Mouse (Mus musculus) intestine, embryonic 14.5 days (tissue): ENCODE measurements around the gene Synj2. TPM values are rescaled to one million over a fixed set of nuclear protein-coding genes. Genes with fewer than 3 reads are reported as not detected.

Experiments
- ATAC-seq: fragments of 200-750 bp; cut with Nextera tagmentation; replicated peaks from 2 replicates; pipeline ENCODE4 v1.8.0; 2017; ENCODE audit warnings: low read depth, moderate number of reproducible peaks, moderate TSS enrichment, moderate library complexity; ENCODE audit not compliant: low FRiP score, low TSS enrichment
- DNase-seq: peaks from one replicate; pipeline ENCODE4 v3.0.0-alpha.2; 2018; ENCODE audit warnings: low spot score
- H3K27ac ChIP-seq: fragments of 300-500 bp; sonication (generic); 2 replicates; pipeline ENCODE4 v1.5.1; 2014; ENCODE audit warnings: low read depth, mild to moderate bottlenecking, control low read depth
- H3K27me3 ChIP-seq: fragments of 300-500 bp; sonication (generic); replicated peaks from 2 replicates; pipeline ENCODE4 v1.6.1; 2014; ENCODE audit warnings: low read length, control low read depth; ENCODE audit not compliant: control insufficient read depth, insufficient read depth
- H3K36me3 ChIP-seq: fragments of 300-500 bp; sonication (generic); 2 replicates; pipeline ENCODE4 v1.6.1; 2014; ENCODE audit warnings: low read length, control low read depth; ENCODE audit not compliant: control insufficient read depth, insufficient read depth
- H3K4me1 ChIP-seq: fragments of 300-500 bp; sonication (generic); replicated peaks from 2 replicates; pipeline ENCODE4 v1.6.1; 2014; ENCODE audit warnings: low read length, control low read depth, mixed read lengths; ENCODE audit not compliant: control insufficient read depth, insufficient read depth
- H3K4me2 ChIP-seq: fragments of 300-500 bp; sonication (generic); 2 replicates; pipeline ENCODE4 v1.6.1; 2014; ENCODE audit warnings: low read length
- H3K4me3 ChIP-seq: fragments of 300-500 bp; sonication (generic); 2 replicates; pipeline ENCODE4 v1.5.1; 2014; ENCODE audit warnings: low read depth, low read length, control low read depth, mixed read lengths
- H3K9ac ChIP-seq: fragments of 300-500 bp; sonication (generic); 2 replicates; pipeline ENCODE4 v1.6.1; 2014; ENCODE audit warnings: mild to moderate bottlenecking, low read length
- H3K9me3 ChIP-seq: fragments of 300-500 bp; sonication (generic); 2 replicates; pipeline ENCODE4 v1.6.1; 2016; ENCODE audit warnings: low read length, control low read depth; ENCODE audit not compliant: control insufficient read depth
- WGBS: fragments of 180-500 bp; shearing (Covaris S2); extraction: QIAGEN DNeasy Blood & Tissue Kit; methylation state at CpG from one replicate; pipeline ENCODE4 v1.1.7; 2014; 5-methylcytosine and 5-hydroxymethylcytosine counted together
- polyA plus RNA-seq: library from polyadenylated mRNA; unstranded; fragments of >200 nt; fragmentation: Nextera tagmentation; extraction: Ambion mirVana; gene quantifications from 2 replicates; pipeline ENCODE4 v1.2.1, GENCODE M21; 2014

Synj2 gene
- polyA plus RNA-seq, 1 experiment from 2014 or later: 9.0 TPM

- Histone ChIP-seq H3K9me3 (no peaks in the 10 kb centered on the region), H3K36me3 (peaks cover 30% of the 10 kb centered on the region), H3K4me1 (no peaks in the 10 kb centered on the region), H3K27me3 (no peaks in the 10 kb centered on the region), H3K4me3 (no peak overlapping the region), H3K4me2 (no peak overlapping the region), H3K27ac (no peak overlapping the region), H3K9ac (no peak overlapping the region)
- DNase-seq: no peak
- 41% methylated on average over 7 of the region's 7 CpGs for WGBS
- 0 out of 2 replicates have a peak, but pooled peaks have one; percentile 40 for ATAC-seq
Measured at GRCm38 (mm10) chr17:6073405-6073804, 132.3 kb downstream of the Synj2 start.

GRCm38 (mm10) chr17:6079287-6080122, 138.4 kb downstream of the Synj2 start, which contains the start of the genes Serac1 and Gtf2h5:
TSS of gene Serac1 (minus strand) at chr17:6079741.
TSS of gene Gtf2h5 (plus strand) at chr17:6079786.
- Histone ChIP-seq H3K27ac (peak within 1 kb of the TSS; percentile 79), H3K9ac (peak within 1 kb of the TSS; percentile 83), H3K9me3 (no peaks in the 10 kb centered on the region), H3K4me3 (peak within 1 kb of the TSS; percentile 84), H3K4me1 (peaks cover 9% of the 10 kb centered on the region; the same call in 1 of the 2 replicates), H3K36me3 (peaks cover 18% of the 10 kb centered on the region), H3K27me3 (no peaks in the 10 kb centered on the region), H3K4me2 (peak within 1 kb of the TSS; percentile 85)
- ATAC-seq (peak; percentile 98), DNase-seq (peak; percentile 98)
- WGBS: under 1% methylated on average over 70 of the region's 70 CpGs

GRCm38 (mm10) chr17:6083323-6083890, 142.3 kb downstream of the Synj2 start:
- 87% methylated on average over 5 of the region's 5 CpGs for WGBS
- Histone ChIP-seq H3K36me3 (peaks cover 46% of the 10 kb centered on the region), H3K27ac (no peak overlapping the region), H3K4me1 (peaks cover 9% of the 10 kb centered on the region; the same call in 1 of the 2 replicates), H3K27me3 (no peaks in the 10 kb centered on the region), H3K4me3 (no peak overlapping the region), H3K9me3 (no peaks in the 10 kb centered on the region), H3K9ac (no peak overlapping the region), H3K4me2 (no peak overlapping the region)
- DNase-seq (no peak), ATAC-seq (no peak)

- Histone ChIP-seq H3K9ac (no peak overlapping the region), H3K4me2 (no peak overlapping the region), H3K36me3 (peaks cover 10% of the 10 kb centered on the region; the same call in 1 of the 2 replicates), H3K9me3 (no peaks in the 10 kb centered on the region), H3K27me3 (no peaks in the 10 kb centered on the region), H3K27ac (no peak overlapping the region), H3K4me3 (no peak overlapping the region), H3K4me1 (no peaks in the 10 kb centered on the region)
- DNase-seq: no peak
- ATAC-seq: no peak
- whole genome bisulfite sequencing: 90% methylated on average over 6 of the region's 6 CpGs
Measured at GRCm38 (mm10) chr17:6091604-6092003, 150.5 kb downstream of the Synj2 start.

Other genes starting within 250 kb of the Synj2 start
- gene Snx9, start 100.0 kb upstream of the Synj2 start, polyA plus RNA-seq: 41.5 and 42.7 TPM in 2 replicates
- 5.1 and 5.4 TPM in 2 replicates for gene Serac1, start 138.5 kb downstream of the Synj2 start, polyA plus RNA-seq
- gene Gtf2h5, start 138.5 kb downstream of the Synj2 start, polyA plus RNA-seq: 154 and 161 TPM in 2 replicates
- gene Tulp4, start 165.2 kb downstream of the Synj2 start, polyA plus RNA-seq: 83.6 and 86.3 TPM in 2 replicates